Mouse (Mus musculus) limb, embryonic 13.5 days (tissue): ENCODE data around the gene Kirrel3. TPM values are rescaled to one million over a fixed set of nuclear protein-coding genes. Genes with fewer than 3 reads are reported as not detected.

ENCODE experiments used
- ATAC-seq: fragments of 200-750 bp; cut with Nextera tagmentation; 2 replicates; pipeline ENCODE4 v1.8.0; 2017; ENCODE audit warnings: low read depth, moderate number of reproducible peaks, moderate TSS enrichment; ENCODE audit not compliant: low FRiP score
- H3K27ac ChIP-seq: fragments of 300-500 bp; sonication (generic); 2 replicates; pipeline ENCODE4 v1.5.1; 2015; ENCODE audit warnings: inconsistent platforms, mild to moderate bottlenecking, moderate library complexity
- H3K27me3 ChIP-seq: fragments of 300-500 bp; sonication (generic); 2 replicates; pipeline ENCODE4 v1.6.1; 2015; ENCODE audit warnings: mild to moderate bottlenecking, inconsistent platforms
- H3K36me3 ChIP-seq: fragments of 300-500 bp; sonication (generic); 2 replicates; pipeline ENCODE4 v1.6.1; 2015; ENCODE audit warnings: inconsistent platforms, mild to moderate bottlenecking, moderate library complexity
- H3K4me1 ChIP-seq: fragments of 300-500 bp; sonication (generic); 2 replicates; pipeline ENCODE4 v1.6.1; 2015; ENCODE audit warnings: inconsistent platforms
- H3K4me2 ChIP-seq: fragments of 300-500 bp; sonication (generic); replicated peaks from 2 replicates; pipeline ENCODE4 v1.6.1; 2015; ENCODE audit warnings: inconsistent platforms, mild to moderate bottlenecking, moderate library complexity
- H3K4me3 ChIP-seq: fragments of 300-500 bp; sonication (generic); 2 replicates; pipeline ENCODE4 v1.5.1; 2015; ENCODE audit warnings: moderate library complexity, mild to moderate bottlenecking, inconsistent platforms
- H3K9ac ChIP-seq: fragments of 300-500 bp; sonication (generic); 2 replicates; pipeline ENCODE4 v1.6.1; 2015; ENCODE audit warnings: mild to moderate bottlenecking, inconsistent platforms
- H3K9me3 ChIP-seq: fragments of 300-500 bp; sonication (generic); 2 replicates; pipeline ENCODE4 v1.6.1; 2016; ENCODE audit warnings: inconsistent platforms
- WGBS: fragments of 180-500 bp; shearing (Covaris S2); methylation state at CpG from one replicate; pipeline ENCODE4 v1.1.7; 2015; 5-methylcytosine and 5-hydroxymethylcytosine counted together
- polyA plus RNA-seq: library from polyadenylated mRNA; unstranded; fragments of >200 nt; fragmentation: Nextera tagmentation; extraction: Ambion mirVana; gene quantifications from 2 replicates; pipeline ENCODE4 v1.2.1, GENCODE M21; 2015

Gene Kirrel3
- polyA plus RNA-seq, 1 experiment from 2014 or later: 20.8 TPM

GRCm38 (mm10) chr9:34922716-34923115 is 437.0 kb downstream of the Kirrel3 start:
- no peak for ATAC-seq
- 68% methylated on average over 6 of the region's 6 CpGs for WGBS
- no peaks in the 10 kb centered on the region for H3K27me3 ChIP-seq

GRCm38 (mm10) chr9:34923134-34923931 is 437.6 kb downstream of the Kirrel3 start:
- H3K4me3 ChIP-seq: no peak overlapping the region
- H3K27ac ChIP-seq: no peak overlapping the region
- no peak overlapping the region for H3K9ac ChIP-seq
- no peaks in the 10 kb centered on the region for H3K36me3 ChIP-seq
- WGBS: 49% methylated on average over 14 of the region's 14 CpGs
- H3K9me3 ChIP-seq: no peaks in the 10 kb centered on the region
- ATAC-seq: 0 out of 2 replicates have a peak, but pooled peaks have one; percentile 11
- no peaks in the 10 kb centered on the region for H3K27me3 ChIP-seq
- peaks cover 12% of the 10 kb centered on the region; the same call in 1 of the 2 replicates for H3K4me1 ChIP-seq
- H3K4me2 ChIP-seq: no peak overlapping the region

More at GRCm38 (mm10) chr9:34922716-34923115, 437.0 kb downstream of the Kirrel3 start:
- H3K4me2 ChIP-seq: no peak overlapping the region
- no peaks in the 10 kb centered on the region for H3K36me3 ChIP-seq
- no peak overlapping the region for H3K27ac ChIP-seq
- H3K4me3 ChIP-seq: no peak overlapping the region
- H3K9ac ChIP-seq: no peak overlapping the region
- H3K4me1 ChIP-seq: peaks cover 12% of the 10 kb centered on the region; the same call in 1 of the 2 replicates
- no peaks in the 10 kb centered on the region for H3K9me3 ChIP-seq

DNA sequence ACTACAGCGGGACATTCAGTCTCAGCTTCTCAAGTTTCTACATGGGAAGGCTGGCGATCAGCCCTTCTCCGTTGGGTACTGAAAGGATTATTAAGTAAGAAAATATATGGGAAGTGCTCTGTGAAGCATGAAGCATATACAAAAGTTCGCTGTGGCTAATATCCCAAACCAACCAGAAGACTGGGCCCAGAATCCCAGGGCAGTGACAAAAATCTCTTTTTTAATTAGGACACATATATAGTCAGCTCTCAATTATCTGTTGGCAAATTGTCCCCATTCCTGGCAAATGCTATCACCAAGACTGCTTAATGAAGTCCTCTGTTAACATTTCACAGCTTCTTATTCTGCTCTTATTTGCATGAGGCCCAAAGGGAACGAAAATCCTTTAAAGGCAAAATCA is 439.9 kb downstream of the Kirrel3 start:
- peaks cover 12% of the 10 kb centered on the region; the same call in 1 of the 2 replicates for H3K4me1 ChIP-seq
- no peak overlapping the region for H3K27ac ChIP-seq
- no peaks in the 10 kb centered on the region for H3K36me3 ChIP-seq
- ATAC-seq: no peak
- no peak overlapping the region for H3K9ac ChIP-seq
- H3K9me3 ChIP-seq: no peaks in the 10 kb centered on the region
- H3K27me3 ChIP-seq: no peaks in the 10 kb centered on the region
- WGBS: 77% methylated on average over 5 of the region's 5 CpGs
- no peak overlapping the region for H3K4me2 ChIP-seq
- H3K4me3 ChIP-seq: no peak overlapping the region

DNA sequence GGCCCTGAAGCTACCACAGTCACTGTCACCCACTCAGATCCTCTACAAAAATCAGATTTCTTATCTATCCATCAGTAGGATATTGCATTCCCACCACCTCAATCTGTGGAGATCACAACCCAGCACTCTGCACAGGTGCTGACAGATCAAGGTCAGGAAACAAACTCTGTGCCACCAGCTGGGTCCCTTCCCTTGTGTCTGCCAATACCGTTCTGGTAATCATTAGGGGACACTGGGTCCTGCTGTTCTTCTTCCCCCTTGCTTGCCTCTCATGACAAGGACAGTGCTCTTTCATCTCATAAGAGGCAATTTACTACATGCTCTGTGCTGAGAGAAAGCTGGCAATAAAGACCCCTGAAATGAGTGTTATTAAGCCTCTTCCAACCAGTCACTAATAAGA is 444.7 kb downstream of the Kirrel3 start:
- H3K27ac ChIP-seq: no peak overlapping the region
- H3K4me1 ChIP-seq: no peaks in the 10 kb centered on the region
- H3K4me2 ChIP-seq: no peak overlapping the region
- no peak overlapping the region for H3K9ac ChIP-seq
- H3K36me3 ChIP-seq: no peaks in the 10 kb centered on the region
- H3K9me3 ChIP-seq: no peaks in the 10 kb centered on the region
- H3K27me3 ChIP-seq: no peaks in the 10 kb centered on the region
- H3K4me3 ChIP-seq: no peak overlapping the region
- ATAC-seq: no peak
- 26% methylated on average over 1 of the region's 1 CpGs for WGBS

DNA sequence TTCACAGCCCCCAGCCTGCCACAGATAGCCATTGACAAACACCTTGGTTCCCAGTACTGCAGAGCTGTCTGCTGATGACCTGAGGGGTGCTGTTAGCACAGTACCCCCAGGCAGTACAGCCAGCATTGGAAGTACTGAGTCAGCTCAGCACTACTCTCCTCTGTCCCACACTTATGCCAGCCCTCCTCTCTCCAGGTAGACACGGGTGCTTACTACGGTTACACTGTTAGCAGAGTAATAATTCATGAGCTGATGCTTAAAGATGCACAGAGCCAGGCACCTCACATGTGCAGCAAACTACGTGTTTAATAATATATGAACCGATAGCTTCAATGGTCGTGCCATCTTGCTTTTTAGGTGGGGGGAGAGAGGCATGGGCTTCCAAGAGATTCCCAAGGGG is 452.4 kb downstream of the Kirrel3 start:
- Histone ChIP-seq H3K9me3 (no peaks in the 10 kb centered on the region), H3K4me3 (no peak overlapping the region), H3K9ac (no peak overlapping the region), H3K36me3 (no peaks in the 10 kb centered on the region), H3K4me2 (no peak overlapping the region), H3K27ac (no peak overlapping the region), H3K27me3 (no peaks in the 10 kb centered on the region), H3K4me1 (no peaks in the 10 kb centered on the region)
- whole genome bisulfite sequencing: 84% methylated on average over 5 of the region's 5 CpGs
- no peak for ATAC-seq

- Histone ChIP-seq H3K36me3 (no peaks in the 10 kb centered on the region), H3K9me3 (no peaks in the 10 kb centered on the region), H3K9ac (no peak overlapping the region), H3K4me3 (no peak overlapping the region), H3K27ac (no peak overlapping the region), H3K4me1 (no peaks in the 10 kb centered on the region), H3K4me2 (no peak overlapping the region), H3K27me3 (no peaks in the 10 kb centered on the region)
- ATAC-seq: no peak
- 90% methylated on average over 5 of the region's 5 CpGs for WGBS
Measured at GRCm38 (mm10) chr9:34939621-34940020, 453.9 kb downstream of the Kirrel3 start.

DNA sequence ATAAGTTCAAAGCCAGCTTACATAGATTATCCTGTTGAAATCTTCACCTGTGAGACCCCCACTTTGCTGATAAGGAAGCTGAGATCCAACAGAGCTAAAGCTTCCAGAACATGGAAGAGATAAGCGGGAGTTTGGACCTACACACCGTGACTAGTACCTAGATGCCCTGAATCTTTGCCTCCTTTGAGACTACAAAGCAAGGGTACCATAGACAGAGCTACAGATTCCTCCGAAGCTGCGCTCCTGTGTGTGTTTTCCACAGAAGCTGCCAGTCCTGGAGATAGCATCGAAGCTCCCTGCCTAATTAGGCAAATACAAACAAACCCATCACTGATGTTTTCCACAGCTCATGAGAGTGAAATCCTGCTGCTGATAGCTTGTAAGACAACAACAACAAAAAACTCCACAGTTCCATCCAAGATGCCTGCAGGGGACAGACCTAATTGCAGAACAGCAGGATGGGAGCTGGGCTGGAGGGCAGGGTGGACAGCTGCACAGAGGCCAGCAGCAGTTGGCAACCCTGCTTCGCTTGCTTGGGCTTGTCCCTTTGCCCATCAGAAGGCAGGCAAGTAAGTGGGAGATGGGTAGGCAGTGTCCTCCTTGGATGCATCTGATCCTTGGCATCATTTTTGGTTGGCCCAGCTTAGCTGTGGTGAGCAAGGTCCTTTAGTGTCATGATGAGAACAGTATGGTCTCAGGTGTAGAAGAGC is 456.6 kb downstream of the Kirrel3 start:
- no peaks in the 10 kb centered on the region for H3K36me3 ChIP-seq
- H3K9ac ChIP-seq: no peak overlapping the region
- H3K4me2 ChIP-seq: no peak overlapping the region
- 82% methylated on average over 6 of the region's 6 CpGs for WGBS
- H3K9me3 ChIP-seq: no peaks in the 10 kb centered on the region
- no peak overlapping the region for H3K4me3 ChIP-seq
- H3K4me1 ChIP-seq: peaks cover 9% of the 10 kb centered on the region; the same call in 1 of the 2 replicates
- no peaks in the 10 kb centered on the region for H3K27me3 ChIP-seq
- H3K27ac ChIP-seq: no peak overlapping the region
- ATAC-seq: no peak

GRCm38 (mm10) chr9:34942996-34943395 is 457.3 kb downstream of the Kirrel3 start:
- Histone ChIP-seq H3K27me3 (0 out of 2 replicates have a peak, but pooled peaks cover 3% of the 10 kb centered on the region), H3K9ac (no peak overlapping the region), H3K4me3 (no peak overlapping the region), H3K9me3 (no peaks in the 10 kb centered on the region), H3K4me1 (peaks cover 11% of the 10 kb centered on the region; the same call in 1 of the 2 replicates), H3K4me2 (no peak overlapping the region), H3K27ac (no peak overlapping the region), H3K36me3 (no peaks in the 10 kb centered on the region)
- WGBS: 86% methylated on average over 7 of the region's 7 CpGs
- ATAC-seq: no peak

DNA sequence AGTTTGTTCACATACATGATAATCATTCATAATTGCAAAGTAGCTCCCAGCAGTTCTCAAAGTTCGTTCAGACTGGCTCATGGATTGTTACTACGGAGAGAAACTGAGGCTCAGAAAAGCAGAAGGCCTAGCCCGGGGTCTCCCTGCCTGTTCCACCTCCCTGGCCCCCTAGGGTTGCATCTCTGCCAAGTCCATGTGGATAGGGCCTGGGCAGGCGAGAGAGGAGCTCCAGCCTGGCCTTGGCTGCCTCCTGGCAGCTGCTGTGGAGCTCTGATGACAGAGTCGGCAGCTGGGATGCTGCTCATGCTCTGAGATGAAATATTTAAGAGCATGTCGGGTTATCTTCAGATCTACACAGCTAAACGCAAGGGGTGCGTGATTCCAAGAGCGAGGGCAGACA is 459.6 kb downstream of the Kirrel3 start:
- ATAC-seq: no peak
- 0 out of 2 replicates have a peak, but pooled peaks cover 3% of the 10 kb centered on the region for H3K27me3 ChIP-seq
- peaks cover 11% of the 10 kb centered on the region; the same call in 1 of the 2 replicates for H3K4me1 ChIP-seq
- H3K4me2 ChIP-seq: no peak overlapping the region
- no peak overlapping the region for H3K27ac ChIP-seq
- no peaks in the 10 kb centered on the region for H3K36me3 ChIP-seq
- WGBS: 74% methylated on average over 9 of the region's 9 CpGs
- H3K9ac ChIP-seq: no peak overlapping the region
- no peak overlapping the region for H3K4me3 ChIP-seq
- no peaks in the 10 kb centered on the region for H3K9me3 ChIP-seq

- H3K9ac ChIP-seq: no peak overlapping the region
- H3K4me3 ChIP-seq: no peak overlapping the region
- H3K36me3 ChIP-seq: no peaks in the 10 kb centered on the region
- no peak overlapping the region for H3K27ac ChIP-seq
- H3K4me2 ChIP-seq: no peak overlapping the region
- no peak for ATAC-seq
- WGBS: 22% methylated on average over 6 of the region's 6 CpGs
- 0 out of 2 replicates have a peak, but pooled peaks cover 3% of the 10 kb centered on the region for H3K27me3 ChIP-seq
- peaks cover 11% of the 10 kb centered on the region; the same call in 1 of the 2 replicates for H3K4me1 ChIP-seq
- H3K9me3 ChIP-seq: no peaks in the 10 kb centered on the region
Measured at GRCm38 (mm10) chr9:34947258-34947657, 461.6 kb downstream of the Kirrel3 start.

DNA sequence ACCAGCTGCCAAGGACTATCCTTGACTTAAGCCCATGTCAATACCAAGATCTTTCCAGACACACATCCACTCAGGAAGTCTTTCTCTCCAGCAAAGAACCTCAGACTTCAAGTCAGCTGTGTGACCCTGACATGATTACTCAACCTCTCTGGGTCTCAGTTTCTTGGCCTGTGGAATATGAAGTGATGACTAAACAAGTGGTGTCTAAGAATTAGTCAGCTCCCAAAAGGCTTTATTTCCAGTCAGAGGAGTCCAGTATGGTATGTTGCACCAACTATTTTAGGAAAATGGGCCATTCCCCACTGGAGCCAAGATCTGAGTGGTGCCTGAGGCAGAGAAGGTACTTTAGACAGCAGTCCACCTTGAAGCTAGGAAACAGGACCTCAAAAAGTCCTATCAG is 462.0 kb downstream of the Kirrel3 start:
- no peak overlapping the region for H3K27ac ChIP-seq
- no peak overlapping the region for H3K4me3 ChIP-seq
- H3K9me3 ChIP-seq: no peaks in the 10 kb centered on the region
- ATAC-seq: no peak
- 0 out of 2 replicates have a peak, but pooled peaks cover 3% of the 10 kb centered on the region for H3K27me3 ChIP-seq
- no peaks in the 10 kb centered on the region for H3K36me3 ChIP-seq
- peaks cover 11% of the 10 kb centered on the region; the same call in 1 of the 2 replicates for H3K4me1 ChIP-seq
- H3K9ac ChIP-seq: no peak overlapping the region
- H3K4me2 ChIP-seq: no peak overlapping the region

DNA sequence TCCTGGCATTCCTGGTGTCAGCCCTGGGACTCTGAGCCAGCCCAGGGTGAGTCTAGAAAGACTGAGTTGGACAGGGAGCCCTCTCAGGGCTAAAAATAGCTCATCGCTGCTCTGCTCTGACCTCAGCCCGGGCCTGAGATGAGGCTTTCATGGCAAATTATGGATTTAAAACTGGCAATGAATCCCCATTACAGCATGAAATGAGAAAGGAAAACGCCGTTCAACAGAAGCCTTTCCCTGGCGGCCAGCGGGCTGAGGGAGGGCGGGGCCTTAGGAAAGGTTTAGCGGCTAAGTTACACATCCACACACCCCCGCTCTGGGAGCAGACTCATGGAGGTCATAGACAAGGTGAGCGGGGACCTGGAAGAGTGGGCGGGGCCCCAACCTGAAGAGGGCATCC is 467.7 kb downstream of the Kirrel3 start:
- Histone ChIP-seq H3K27me3 (no peaks in the 10 kb centered on the region), H3K9me3 (no peaks in the 10 kb centered on the region), H3K4me2 (no peak overlapping the region), H3K4me3 (no peak overlapping the region), H3K9ac (no peak overlapping the region), H3K4me1 (no peaks in the 10 kb centered on the region), H3K27ac (no peak overlapping the region), H3K36me3 (no peaks in the 10 kb centered on the region)
- peak; percentile 62; the same call in 1 of the 2 replicates for ATAC-seq
- 58% methylated on average over 11 of the region's 11 CpGs for WGBS
